Mouse (Mus musculus) testis, adult 2 months (tissue): ENCODE measurements at regions not wholly inside any gene's neighbourhood (a gene's known extent, or its start where the extent isn't known, plus 50 kb on each side); places are given as distances from the start of the nearest gene placed in this dataset.

ENCODE experiments used
- CTCF ChIP-seq: fragments of 200-500 bp; IDR thresholded peaks from 2 replicates; pipeline ENCODE4 v1.5.1; 2012; ENCODE audit warnings: low read depth, mild to moderate bottlenecking, inconsistent platforms, low read length, moderate library complexity; ENCODE audit not compliant: control insufficient read depth, insufficient read depth, insufficient replicate concordance
- POLR2A ChIP-seq: fragments of 200-500 bp; IDR thresholded peaks from 2 replicates; pipeline ENCODE4 v1.6.1; 2012; ENCODE audit warnings: low read depth, mild to moderate bottlenecking, inconsistent platforms, low read length, moderate library complexity; ENCODE audit not compliant: control insufficient read depth

GRCm38 (mm10) chr3:38641733-38642132, 157.1 kb upstream of the Ankrd50 start:
- TF ChIP-seq POLR2A = no peak
- no peak for TF ChIP-seq CTCF
